Mouse (Mus musculus): Measurements from ENCODE around the gene Sacs. TPM values are rescaled to one million over a fixed set of nuclear protein-coding genes. Genes with fewer than 3 reads are reported as not detected.

Gene Sacs
- total and polyA plus RNA-seq, 2 experiments from 2014 or later: 2.8 to 29.5 TPM

DNA sequence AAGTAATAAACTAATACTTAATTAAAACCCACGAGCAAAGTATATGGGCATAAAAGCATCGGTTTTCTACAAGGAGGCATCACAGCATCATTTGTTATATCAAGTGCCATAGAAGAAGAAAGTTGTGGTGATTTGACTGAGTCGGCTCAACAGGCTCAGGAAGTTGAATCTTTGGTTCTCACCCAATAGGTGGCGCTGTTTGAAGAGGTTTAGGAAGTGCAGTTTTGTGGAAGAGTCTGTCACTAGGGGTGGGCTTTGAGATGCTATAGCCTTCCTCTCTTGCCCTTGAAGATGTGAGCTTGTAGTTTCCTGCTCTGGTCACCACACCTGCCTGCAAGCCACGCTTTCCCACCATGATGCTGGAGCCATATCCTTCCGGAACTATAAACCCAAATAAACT is 104.4 kb downstream of the Sacs start:
- Histone ChIP-seq H3K27me3 (ENCODE audit: control insufficient read depth, insufficient read depth, low read length) (no peaks in the 10 kb centered on the region), H3K4me2 (ENCODE audit: low read depth, low read length) (no peak overlapping the region), H3K9ac (replicated peaks; ENCODE audit: low read depth, low read length) (no peak overlapping the region), H3K4me1 (ENCODE audit: control insufficient read depth, insufficient read depth) (no peaks in the 10 kb centered on the region), H3K27ac (ENCODE audit: low read depth) (no peak overlapping the region), H3K4me3 (ENCODE audit: low read depth, low read length) (no peak overlapping the region), H3K36me3 (replicated peaks; ENCODE audit: control insufficient read depth, insufficient read depth, low read length) (peaks cover 22% of the 10 kb centered on the region; the same call in 1 of the 2 replicates), H3K9me3 (replicated peaks; ENCODE audit: control insufficient read depth, low read length) (no peaks in the 10 kb centered on the region)
- TF ChIP-seq EP300 (IDR thresholded peaks at IDR 0.05; ENCODE audit: low read depth) (no peak), CTCF (IDR thresholded peaks at IDR 0.05; ENCODE audit: low read depth) (peak; percentile 69)
- DNase-seq (ENCODE audit: low spot score): peak; percentile 38
- 37% methylated on average over 6 of the region's 6 CpGs for WGBS
- no peak for ATAC-seq (ENCODE audit: insufficient read depth, low read depth)

DNA sequence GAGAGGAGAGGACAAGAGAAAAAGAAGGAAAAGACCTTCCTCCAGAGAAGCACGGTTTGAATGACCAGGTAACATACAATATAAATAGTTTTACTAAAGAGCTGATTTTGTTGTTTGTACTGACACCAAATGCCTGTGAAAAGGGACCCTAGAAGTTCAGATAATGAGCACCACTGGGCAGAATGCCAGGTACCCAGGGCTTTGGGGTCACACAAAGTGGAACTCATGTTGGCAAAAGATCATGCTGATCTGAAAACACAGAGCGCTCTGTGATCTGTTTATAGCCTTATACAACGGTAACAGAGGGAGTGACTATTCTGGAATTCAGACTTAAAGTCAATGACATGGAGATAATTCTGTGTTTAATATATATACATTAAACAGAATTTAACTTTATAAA is 108.2 kb downstream of the Sacs start:
- ATAC-seq (ENCODE audit: insufficient read depth, low read depth): peak; percentile 53; the same call in 1 of the 2 replicates
- no peak overlapping the region for H3K4me3 ChIP-seq (ENCODE audit: low read depth, low read length)

DNA sequence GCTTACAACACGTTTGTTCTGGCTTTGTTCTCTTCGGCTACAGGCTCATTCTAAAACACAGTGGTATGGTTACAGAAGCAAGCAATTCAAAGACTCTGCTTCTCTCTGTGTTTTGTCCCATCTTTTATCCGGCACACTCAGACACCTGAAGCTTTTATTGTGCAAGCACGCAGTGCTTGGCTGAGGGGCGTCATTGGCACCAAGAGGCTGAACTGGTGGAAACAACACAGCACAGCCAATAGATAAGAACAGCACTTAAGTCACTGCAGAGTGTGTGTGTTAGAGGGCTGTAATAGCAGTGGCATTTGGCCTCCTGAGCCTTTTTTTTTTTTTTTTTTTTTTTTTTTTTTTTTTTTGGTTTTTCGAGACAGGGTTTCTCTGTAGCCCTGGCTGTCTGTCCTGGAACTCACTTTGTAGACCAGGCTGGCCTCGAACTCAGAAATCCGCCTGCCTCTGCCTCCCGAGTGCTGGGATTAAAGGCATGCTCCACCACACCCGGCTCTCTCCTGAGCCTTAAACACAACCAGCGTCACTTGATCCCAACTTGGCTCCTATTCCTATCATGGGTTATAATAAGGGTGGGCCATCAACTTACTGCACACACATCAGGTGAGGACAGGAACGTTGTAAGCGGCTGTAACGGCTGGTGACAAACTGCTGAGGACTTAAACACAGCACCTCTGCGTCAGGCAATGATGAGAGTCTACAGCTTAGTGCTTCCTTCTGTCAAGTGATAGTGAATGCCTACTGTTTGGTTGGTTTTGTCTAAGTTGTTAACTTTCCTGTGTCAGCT is 114.5 kb downstream of the Sacs start:
- DNase-seq (ENCODE audit: low spot score) (peak; percentile 83), ATAC-seq (ENCODE audit: insufficient read depth, low read depth) (peak; percentile 85)
- Histone ChIP-seq H3K9me3 (replicated peaks; ENCODE audit: control insufficient read depth, low read length) (peaks cover 9% of the 10 kb centered on the region; the same call in 1 of the 2 replicates), H3K27me3 (ENCODE audit: control insufficient read depth, insufficient read depth, low read length) (no peaks in the 10 kb centered on the region), H3K4me2 (ENCODE audit: low read depth, low read length) (peak overlapping the region; percentile 26), H3K4me1 (ENCODE audit: control insufficient read depth, insufficient read depth) (peaks cover 17% of the 10 kb centered on the region), H3K4me3 (ENCODE audit: low read depth, low read length) (no peak overlapping the region), H3K36me3 (replicated peaks; ENCODE audit: control insufficient read depth, insufficient read depth, low read length) (peaks cover 18% of the 10 kb centered on the region; the same call in 1 of the 2 replicates), H3K27ac (ENCODE audit: low read depth) (peak overlapping the region; percentile 78), H3K9ac (replicated peaks; ENCODE audit: low read depth, low read length) (no peak overlapping the region)
- 43% methylated on average over 15 of the region's 15 CpGs for WGBS
- TF ChIP-seq EP300 (IDR thresholded peaks at IDR 0.05; ENCODE audit: low read depth) (0 out of 2 replicates have a peak, but pooled peaks have one; percentile 69), CTCF (IDR thresholded peaks at IDR 0.05; ENCODE audit: low read depth) (no peak)

More for the DNA sequence above, 108.2 kb downstream of the Sacs start:
- H3K9me3 ChIP-seq (replicated peaks; ENCODE audit: control insufficient read depth, low read length): peaks cover 10% of the 10 kb centered on the region; the same call in 1 of the 2 replicates
- H3K36me3 ChIP-seq (replicated peaks; ENCODE audit: control insufficient read depth, insufficient read depth, low read length): peaks cover 29% of the 10 kb centered on the region; the same call in 1 of the 2 replicates
- WGBS: 40% methylated on average over 3 of the region's 3 CpGs
- H3K27ac ChIP-seq (ENCODE audit: low read depth): no peak overlapping the region
- no peaks in the 10 kb centered on the region for H3K27me3 ChIP-seq (ENCODE audit: control insufficient read depth, insufficient read depth, low read length)
- no peak for TF ChIP-seq CTCF (IDR thresholded peaks at IDR 0.05; ENCODE audit: low read depth)
- TF ChIP-seq EP300 (IDR thresholded peaks at IDR 0.05; ENCODE audit: low read depth): no peak
- no peak overlapping the region for H3K9ac ChIP-seq (replicated peaks; ENCODE audit: low read depth, low read length)
- H3K4me1 ChIP-seq (ENCODE audit: control insufficient read depth, insufficient read depth): peaks cover 1% of the 10 kb centered on the region; the same call in 1 of the 2 replicates
- H3K4me2 ChIP-seq (ENCODE audit: low read depth, low read length): no peak overlapping the region
- DNase-seq (ENCODE audit: low spot score): no peak

DNA sequence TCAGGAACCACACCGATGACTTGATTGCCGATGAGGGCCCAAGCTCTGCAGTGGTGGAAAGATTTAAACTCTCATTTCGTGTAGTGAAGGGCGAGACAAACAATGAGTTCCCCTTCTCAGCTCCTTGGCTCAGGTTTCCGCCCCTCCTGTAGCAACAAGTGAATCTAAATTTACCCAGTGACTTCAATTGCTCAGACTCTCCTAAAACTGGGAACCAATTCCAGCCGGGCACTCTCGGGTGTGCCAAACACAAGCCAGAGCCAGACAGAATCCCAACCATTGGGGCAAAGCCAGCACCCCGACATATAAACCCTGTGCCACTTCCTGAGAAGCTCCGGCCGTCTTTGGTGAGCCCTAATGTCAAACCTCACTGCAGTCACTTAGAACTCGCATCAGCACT is 120.1 kb downstream of the Sacs start, which contains the start of gene Sgcg:
Gene Sgcg, minus strand, starts transcription at position 139 of the 400 bp plus-strand sequence.
- Histone ChIP-seq H3K4me3 (ENCODE audit: low read depth, low read length) (peak within 1 kb of the TSS; percentile 54), H3K9me3 (replicated peaks; ENCODE audit: control insufficient read depth, low read length) (no peaks in the 10 kb centered on the region), H3K4me2 (ENCODE audit: low read depth, low read length) (peak within 1 kb of the TSS; percentile 59), H3K9ac (replicated peaks; ENCODE audit: low read depth, low read length) (peak within 1 kb of the TSS; percentile 77), H3K36me3 (replicated peaks; ENCODE audit: control insufficient read depth, insufficient read depth, low read length) (0 out of 2 replicates have a peak, but pooled peaks cover 3% of the 10 kb centered on the region), H3K27ac (ENCODE audit: low read depth) (peak within 1 kb of the TSS; percentile 93), H3K27me3 (ENCODE audit: control insufficient read depth, insufficient read depth, low read length) (no peaks in the 10 kb centered on the region), H3K4me1 (ENCODE audit: control insufficient read depth, insufficient read depth) (peaks cover 11% of the 10 kb centered on the region; the same call in 1 of the 2 replicates)
- ATAC-seq (ENCODE audit: insufficient read depth, low read depth): peak; percentile 90
- TF ChIP-seq CTCF (IDR thresholded peaks at IDR 0.05; ENCODE audit: low read depth) (no peak), EP300 (IDR thresholded peaks at IDR 0.05; ENCODE audit: low read depth) (peak; percentile 54; the same call in 1 of the 2 replicates)
- DNase-seq (ENCODE audit: low spot score): peak; percentile 93
- 31% methylated on average over 11 of the region's 11 CpGs for WGBS

DNA sequence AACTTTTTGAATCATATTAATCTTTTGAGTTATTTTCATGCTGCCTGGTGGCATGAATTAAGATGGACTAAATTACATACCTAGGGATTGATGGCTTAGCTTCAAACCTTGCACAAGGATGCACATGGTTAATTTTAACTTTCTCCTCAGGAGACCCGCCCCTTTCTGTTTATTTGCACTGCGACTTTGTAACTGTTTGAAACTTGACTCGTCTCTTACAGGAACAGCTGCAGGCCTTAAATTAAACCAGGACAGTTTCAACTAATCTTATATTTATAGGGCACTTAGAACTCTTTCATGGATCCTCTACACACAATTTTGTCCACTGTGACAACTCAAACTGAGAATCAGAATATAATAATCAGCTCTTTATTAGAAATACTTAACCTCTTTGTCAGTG is 120.8 kb downstream of the Sacs start:
- Histone ChIP-seq H3K27ac (ENCODE audit: low read depth) (peak overlapping the region; percentile 93), H3K4me1 (ENCODE audit: control insufficient read depth, insufficient read depth) (0 out of 2 replicates have a peak, but pooled peaks cover 6% of the 10 kb centered on the region)

More for the DNA sequence above, 120.8 kb downstream of the Sacs start:
- no peak overlapping the region for H3K4me3 ChIP-seq (ENCODE audit: low read depth, low read length)
- ATAC-seq (ENCODE audit: insufficient read depth, low read depth): no peak
- H3K9me3 ChIP-seq (replicated peaks; ENCODE audit: control insufficient read depth, low read length): no peaks in the 10 kb centered on the region
- TF ChIP-seq CTCF (IDR thresholded peaks at IDR 0.05; ENCODE audit: low read depth) (no peak), EP300 (IDR thresholded peaks at IDR 0.05; ENCODE audit: low read depth) (no peak)
- H3K4me2 ChIP-seq (ENCODE audit: low read depth, low read length): no peak overlapping the region
- WGBS: 25% methylated on average over 3 of the region's 3 CpGs
- no peak for DNase-seq (ENCODE audit: low spot score)
- no peak overlapping the region for H3K9ac ChIP-seq (replicated peaks; ENCODE audit: low read depth, low read length)
- 0 out of 2 replicates have a peak, but pooled peaks cover 3% of the 10 kb centered on the region for H3K36me3 ChIP-seq (replicated peaks; ENCODE audit: control insufficient read depth, insufficient read depth, low read length)
- H3K27me3 ChIP-seq (ENCODE audit: control insufficient read depth, insufficient read depth, low read length): no peaks in the 10 kb centered on the region
